Mouse (Mus musculus) cerebellum, adult 8-10 months (tissue): ENCODE measurements around the gene Tmod2.
"Not testable (repeated sequence)": the region's sequence is repeated elsewhere in the genome, so short reads cannot be mapped to it uniquely, and the experiment has no call there.

Experiments used
- DNase-seq: peaks from one replicate; pipeline ENCODE4 v3.0.0; 2022

Tmod2 gene

GRCm38 (mm10) chr9:75610571-75611493, at the start of gene Tmod2:
Tmod2 (minus strand) TSS chr9:75611325.
- peak; percentile 79 for DNase-seq

DNA sequence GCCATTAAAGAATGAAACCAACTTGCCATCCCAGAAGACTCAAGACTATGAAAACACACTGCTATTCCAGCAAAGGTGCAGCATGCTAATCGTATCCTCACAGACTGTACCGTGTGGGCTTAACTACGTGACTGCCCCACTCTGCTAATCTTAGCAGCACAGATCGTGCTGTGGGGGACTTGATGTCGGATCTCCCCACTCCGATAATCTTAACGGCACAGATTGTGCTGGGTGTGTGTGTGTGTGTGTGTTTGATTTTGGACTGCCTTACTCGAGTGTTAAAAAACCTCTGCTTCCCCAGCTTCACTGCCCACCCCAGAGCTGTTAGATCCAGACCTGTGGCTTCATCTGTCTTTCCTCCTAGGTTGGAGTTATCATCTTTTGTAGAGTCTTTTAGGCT, 49.8 kb upstream of the Tmod2 start:
- no peak for DNase-seq

- not testable (repeated sequence) for DNase-seq
These were observed 45.3 kb upstream of the Tmod2 start for GRCm38 (mm10) chr9:75656456-75656855.

- no peak for DNase-seq
These were observed 43.1 kb upstream of the Tmod2 start for GRCm38 (mm10) chr9:75653981-75654911.

- DNase-seq = no peak
These were observed 34.3 kb upstream of the Tmod2 start for GRCm38 (mm10) chr9:75645405-75645804.

DNA sequence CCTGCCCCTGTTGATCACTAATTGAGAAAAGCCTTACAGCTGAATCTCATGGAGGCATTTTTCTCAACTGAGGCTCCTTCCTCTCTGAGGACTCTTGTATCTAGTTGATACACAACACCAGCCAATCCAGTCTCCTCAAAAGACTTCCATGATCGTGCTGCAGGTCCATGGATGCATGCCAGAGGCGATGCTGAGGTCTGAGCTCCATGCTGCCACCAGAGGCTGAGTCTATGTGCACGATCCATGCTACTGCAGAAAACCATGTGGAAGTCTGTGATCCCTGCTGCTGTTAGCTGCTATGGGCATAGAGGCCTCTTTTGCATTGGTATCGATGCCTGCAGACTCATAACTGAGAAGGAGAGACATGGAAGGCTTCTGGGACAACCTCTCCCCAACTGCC, 23.1 kb upstream of the Tmod2 start:
- no peak for DNase-seq

- no peak for DNase-seq
These were observed 22.5 kb upstream of the Tmod2 start for GRCm38 (mm10) chr9:75633603-75634002.

DNA sequence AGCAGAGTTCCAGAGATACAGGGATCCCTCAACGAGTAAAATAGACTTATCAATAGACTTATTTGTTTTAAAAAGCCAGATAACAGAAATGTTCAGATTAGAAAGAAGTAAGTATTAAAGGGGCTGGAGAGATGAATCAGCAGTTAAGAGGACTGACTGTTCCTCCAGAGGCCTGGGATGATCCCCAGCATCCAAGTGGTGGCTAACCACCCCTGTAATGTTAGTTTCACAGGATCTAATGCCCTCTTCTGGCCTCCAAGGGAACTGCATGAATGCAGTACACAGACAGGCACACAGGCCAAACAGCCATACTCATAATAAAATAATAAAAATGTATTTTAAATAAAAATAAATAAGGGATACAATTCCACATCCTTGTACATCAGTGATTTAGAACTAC, 21.8 kb upstream of the Tmod2 start:
- no peak for DNase-seq

DNA sequence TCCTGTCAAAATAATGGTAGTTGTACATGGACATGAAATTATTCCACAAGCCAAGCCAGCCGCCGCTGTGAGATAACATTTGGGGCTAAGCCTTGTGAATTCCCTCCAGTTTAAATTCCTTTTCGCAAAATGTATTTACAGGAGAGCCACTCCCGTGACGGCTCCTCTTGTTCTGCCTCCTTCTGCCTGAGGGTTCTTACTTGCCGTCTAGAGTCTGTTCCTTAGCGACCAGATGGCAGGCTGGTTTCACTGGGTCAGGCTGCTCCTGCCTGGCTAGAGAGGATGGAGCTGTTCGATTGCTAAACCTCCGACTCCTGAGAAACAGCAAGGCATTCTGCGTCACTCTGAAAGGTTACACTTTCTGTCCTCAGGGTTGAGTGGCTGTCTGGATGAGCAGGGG, 21.0 kb upstream of the Tmod2 start:
- DNase-seq = no peak

DNA sequence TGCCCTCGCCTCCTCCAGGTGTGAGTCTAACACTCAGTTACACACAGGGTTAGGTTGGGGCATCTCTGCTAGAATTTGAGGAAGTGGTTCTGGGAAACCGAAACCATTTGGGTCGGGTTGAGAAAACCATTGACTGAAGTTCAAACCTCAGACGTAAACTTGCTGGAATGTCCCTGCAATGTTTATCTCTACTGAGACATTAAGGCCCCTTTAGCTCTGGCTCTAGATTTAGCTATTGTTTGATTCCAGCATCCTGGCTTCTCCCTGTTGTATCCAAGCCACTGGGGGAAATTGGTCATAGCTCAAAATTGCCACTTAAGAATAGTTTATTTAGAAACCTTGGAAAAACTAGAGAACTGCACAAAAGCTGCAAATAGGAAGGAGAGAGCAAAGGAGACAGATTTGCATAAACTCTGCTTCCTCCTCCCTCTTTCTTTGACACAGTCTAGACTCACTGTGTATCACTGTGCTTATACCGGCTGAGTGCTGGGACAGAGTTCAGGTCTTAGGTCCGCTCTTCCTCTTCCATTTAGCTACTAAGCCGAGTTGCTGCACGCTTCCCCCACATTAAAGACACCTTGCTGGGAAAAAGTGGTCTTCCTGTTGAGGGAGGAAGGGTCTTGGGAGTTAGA, 19.8 kb upstream of the Tmod2 start:
- DNase-seq = no peak

GRCm38 (mm10) chr9:75626308-75626604, 15.1 kb upstream of the Tmod2 start:
- peak; percentile 57 for DNase-seq

DNA sequence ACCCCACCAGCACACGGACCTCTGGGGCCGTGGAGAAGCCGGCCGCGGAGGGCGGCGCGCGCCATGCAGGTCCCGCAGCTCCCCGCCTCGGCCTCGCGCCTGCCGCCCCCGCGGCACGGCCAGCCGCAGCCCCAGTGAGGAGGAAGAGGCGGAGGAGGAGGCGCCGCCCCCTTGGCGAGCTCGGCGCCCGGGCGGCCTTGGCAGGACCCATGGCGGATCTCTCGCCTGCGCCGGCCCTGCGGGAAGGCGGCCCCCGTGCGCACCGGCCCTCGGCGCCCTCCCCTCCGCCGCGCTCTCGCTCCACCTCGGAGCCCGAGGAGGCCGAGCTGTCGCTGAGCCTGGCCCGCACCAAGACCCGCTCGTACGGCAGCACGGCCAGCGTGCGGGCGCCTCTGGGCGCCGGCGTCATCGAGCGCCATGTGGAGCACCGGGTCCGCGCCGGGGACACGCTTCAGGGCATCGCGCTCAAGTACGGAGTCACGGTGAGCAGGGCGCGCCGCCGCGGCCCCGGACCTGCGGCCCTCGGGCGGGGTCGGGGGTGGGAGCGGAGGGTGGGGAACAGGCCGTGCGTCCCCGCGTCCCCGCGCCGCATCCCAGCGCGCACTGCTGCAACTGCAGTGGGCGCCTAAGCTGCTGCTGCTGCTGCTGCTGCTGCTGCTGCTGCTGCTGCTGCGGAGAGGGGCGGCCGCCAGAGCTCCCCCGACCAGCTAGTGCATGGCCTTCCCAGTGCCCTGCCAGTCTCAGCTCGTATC, 14.6 kb upstream of the Tmod2 start, which contains the start of gene Lysmd2:
Lysmd2 (plus strand) TSS at position 186 of the 752 bp plus-strand sequence.
- DNase-seq = peak; percentile 80

GRCm38 (mm10) chr9:75624983-75625555, 13.9 kb upstream of the Tmod2 start:
- peak; percentile 30 for DNase-seq

DNA sequence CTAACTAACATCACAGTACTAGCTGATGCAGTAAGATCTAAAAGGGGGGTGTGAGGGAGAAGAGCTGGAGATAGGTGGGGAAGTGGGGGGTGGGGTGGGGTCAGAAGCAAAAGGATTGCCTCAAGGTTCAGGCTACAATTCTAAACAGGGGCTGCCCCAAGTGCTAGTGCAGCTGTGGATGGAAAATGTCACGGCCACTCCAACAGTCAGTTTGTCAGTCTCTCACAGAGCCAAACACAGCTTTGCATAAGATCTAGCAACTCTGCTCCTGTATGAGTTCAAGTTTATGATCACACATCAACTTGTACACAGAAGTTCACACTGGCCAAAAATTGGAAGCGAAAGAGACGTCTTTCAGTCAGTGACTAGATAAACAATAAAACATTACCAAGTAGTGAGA, 10.3 kb upstream of the Tmod2 start:
- no peak for DNase-seq

DNA sequence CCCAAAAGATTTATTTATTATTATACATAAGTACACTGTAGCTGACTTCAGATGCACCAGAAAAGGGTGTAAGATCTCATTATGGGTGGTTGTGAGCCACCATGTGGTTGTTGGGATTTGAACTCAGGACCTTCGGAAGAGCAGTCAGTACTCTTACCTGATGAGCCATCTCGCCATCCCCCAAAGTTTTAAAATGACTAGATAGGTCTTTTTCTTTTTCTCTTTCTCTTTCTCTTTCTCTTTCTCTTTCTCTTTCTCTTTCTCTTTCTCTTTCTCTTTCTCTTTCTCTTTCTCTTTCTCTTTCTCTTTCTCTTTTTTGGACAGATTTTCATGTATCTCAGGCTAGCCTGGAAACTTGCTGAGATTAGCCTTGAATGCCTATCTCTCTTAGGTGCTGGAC, 8.6 kb upstream of the Tmod2 start:
- not testable (repeated sequence) for DNase-seq

DNA sequence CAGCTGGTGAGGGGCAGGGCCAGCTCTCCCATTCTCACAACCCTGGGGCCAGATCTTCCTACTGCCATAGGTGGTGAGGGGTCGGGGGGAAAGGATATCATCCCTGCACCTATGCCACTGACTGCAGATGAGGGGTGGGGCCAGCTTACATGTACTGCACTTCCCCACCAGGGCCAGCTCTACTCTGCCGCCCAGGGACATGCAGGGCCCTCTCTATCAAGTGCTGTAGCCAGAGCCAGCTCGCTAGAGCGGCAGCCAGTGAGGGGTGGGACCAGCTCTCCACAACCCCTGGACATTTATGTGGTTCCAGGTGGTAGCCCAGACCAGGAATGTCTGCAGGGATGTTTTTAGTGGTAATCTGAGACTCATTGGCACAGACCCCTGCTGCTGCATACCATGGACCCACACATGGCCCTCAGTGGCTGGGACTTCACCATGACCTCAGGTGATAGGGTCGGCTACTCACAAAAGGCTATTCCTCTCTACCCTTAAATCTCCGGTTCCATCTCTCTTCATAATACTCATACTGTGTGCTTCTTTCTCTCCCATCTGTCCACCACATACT, 7.8 kb upstream of the Tmod2 start:
- DNase-seq = no peak

DNA sequence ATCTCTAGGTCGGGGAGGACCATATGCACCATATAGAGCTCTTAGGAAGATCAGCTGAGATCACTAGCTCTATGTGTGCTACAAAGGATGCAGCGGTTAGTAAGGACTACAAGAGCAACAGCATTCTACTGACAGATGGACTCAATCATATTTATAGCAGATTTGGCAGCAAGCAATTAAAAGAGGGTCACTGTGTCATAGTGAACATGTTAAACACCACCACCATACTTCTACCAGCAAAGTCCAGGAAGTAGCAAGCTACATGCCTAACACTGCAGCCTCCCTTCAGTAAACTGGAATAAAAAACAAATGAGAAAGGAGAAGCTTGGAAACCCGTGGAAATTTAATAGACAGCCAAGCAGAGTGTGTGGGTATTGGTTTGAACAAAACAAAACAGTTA, 5.4 kb upstream of the Tmod2 start:
- no peak for DNase-seq

- DNase-seq = no peak
These were observed 1.2 kb downstream of the Tmod2 start for GRCm38 (mm10) chr9:75609965-75610364.

GRCm38 (mm10) chr9:75609505-75609904, 1.6 kb downstream of the Tmod2 start:
- DNase-seq = no peak

GRCm38 (mm10) chr9:75607496-75607895, 3.6 kb downstream of the Tmod2 start:
- DNase-seq = no peak

- no peak for DNase-seq
These were observed 9.6 kb downstream of the Tmod2 start for GRCm38 (mm10) chr9:75601510-75601909.
